Mouse (Mus musculus) forebrain, postnatal 0 days (tissue): ENCODE measurements around the gene Gpc4. TPM values are rescaled to one million over a fixed set of nuclear protein-coding genes. Genes with fewer than 3 reads are reported as not detected.

Source experiments
- ATAC-seq: fragments of 200-750 bp; cut with Nextera tagmentation; 2 replicates; pipeline ENCODE4 v1.8.0; 2017; ENCODE audit warnings: mild to moderate bottlenecking, moderate library complexity
- DNase-seq: peaks from one replicate; pipeline ENCODE4 v3.0.0-alpha.2; 2015
- H3K27ac ChIP-seq: fragments of 300-500 bp; sonication (generic); 2 replicates; pipeline ENCODE4 v1.5.1; 2014; ENCODE audit warnings: low read depth, mild to moderate bottlenecking, antibody characterized with exemption, low read length, moderate library complexity, mixed read lengths
- H3K27me3 ChIP-seq: fragments of 300-500 bp; sonication (generic); 2 replicates; pipeline ENCODE4 v1.6.1; 2014; ENCODE audit warnings: mild to moderate bottlenecking, low read length, mixed read lengths; ENCODE audit not compliant: insufficient read depth
- H3K36me3 ChIP-seq: fragments of 300-500 bp; sonication (generic); 2 replicates; pipeline ENCODE4 v1.6.1; 2014; ENCODE audit warnings: mild to moderate bottlenecking, moderate library complexity; ENCODE audit not compliant: insufficient read depth
- H3K4me1 ChIP-seq: fragments of 300-500 bp; sonication (generic); 2 replicates; pipeline ENCODE4 v1.6.1; 2014; ENCODE audit warnings: antibody characterized with exemption; ENCODE audit not compliant: insufficient read depth
- H3K4me2 ChIP-seq: fragments of 300-500 bp; sonication (generic); 2 replicates; pipeline ENCODE4 v1.6.1; 2014; ENCODE audit warnings: low read depth, mild to moderate bottlenecking, moderate library complexity
- H3K4me3 ChIP-seq: fragments of 300-500 bp; sonication (generic); 2 replicates; pipeline ENCODE4 v1.5.1; 2014; ENCODE audit warnings: low read depth, low read length, mixed read lengths
- H3K9ac ChIP-seq: fragments of 300-500 bp; sonication (generic); 2 replicates; pipeline ENCODE4 v1.6.1; 2014; ENCODE audit warnings: mild to moderate bottlenecking
- H3K9me3 ChIP-seq: fragments of 300-500 bp; sonication (generic); 2 replicates; pipeline ENCODE4 v1.6.1; 2016; ENCODE audit warnings: low read length
- CTCF ChIP-seq: sonication (generic); IDR thresholded peaks from 2 replicates; pipeline ENCODE4 v1.5.1; 2016; ENCODE audit warnings: antibody characterized with exemption, control low read depth, low read depth
- WGBS: fragments of 180-500 bp; shearing (Covaris S2); extraction: QIAGEN DNeasy Blood & Tissue Kit; methylation state at CpG from one replicate; pipeline ENCODE4 v1.1.7; 2014; 5-methylcytosine and 5-hydroxymethylcytosine counted together
- polyA plus RNA-seq: library from polyadenylated mRNA; unstranded; fragments of >200 nt; fragmentation: Nextera tagmentation; extraction: Ambion mirVana; gene quantifications from 2 replicates; pipeline ENCODE4 v1.2.1, GENCODE M21; 2015
- total RNA-seq: library from RNA; depleted of rRNA; stranded (reverse); fragments of >200 nt; gene quantifications from 2 replicates; pipeline ENCODE4 v1.2.3, GENCODE M21; 2014

Gpc4 gene
- total and polyA plus RNA-seq, 2 experiments from 2014 or later, result 3.9 to 12.7 TPM

GRCm38 (mm10) chrX:52086885-52087573 is 78.0 kb downstream of the Gpc4 start:
- no peaks in the 10 kb centered on the region for H3K36me3 ChIP-seq
- no peaks in the 10 kb centered on the region for H3K4me1 ChIP-seq
- ATAC-seq (no peak), DNase-seq (no peak)
- 44% methylated on average over 8 of the region's 8 CpGs for WGBS
- no peak overlapping the region for H3K27ac ChIP-seq
- no peak overlapping the region for H3K4me3 ChIP-seq
- H3K9ac ChIP-seq, result no peak overlapping the region
- H3K4me2 ChIP-seq, result no peak overlapping the region
- no peaks in the 10 kb centered on the region for H3K9me3 ChIP-seq
- no peaks in the 10 kb centered on the region for H3K27me3 ChIP-seq
- no peak for TF ChIP-seq CTCF

GRCm38 (mm10) chrX:52083557-52083956 is 81.5 kb downstream of the Gpc4 start:
- H3K9ac ChIP-seq, result no peak overlapping the region
- DNase-seq, result no peak
- H3K4me1 ChIP-seq, result no peaks in the 10 kb centered on the region
- H3K9me3 ChIP-seq, result no peaks in the 10 kb centered on the region
- ATAC-seq, result no peak
- no peak overlapping the region for H3K27ac ChIP-seq
- H3K27me3 ChIP-seq, result no peaks in the 10 kb centered on the region
- no peak overlapping the region for H3K4me2 ChIP-seq
- H3K4me3 ChIP-seq, result no peak overlapping the region
- 65% methylated on average over 3 of the region's 3 CpGs for WGBS
- no peaks in the 10 kb centered on the region for H3K36me3 ChIP-seq
- no peak for TF ChIP-seq CTCF

- Histone ChIP-seq H3K36me3 (no peaks in the 10 kb centered on the region), H3K27me3 (no peaks in the 10 kb centered on the region), H3K27ac (no peak overlapping the region), H3K9me3 (no peaks in the 10 kb centered on the region), H3K4me1 (no peaks in the 10 kb centered on the region), H3K4me2 (no peak overlapping the region), H3K4me3 (no peak overlapping the region), H3K9ac (no peak overlapping the region)
- ATAC-seq, result no peak
- TF ChIP-seq CTCF, result no peak
- DNase-seq, result no peak
- WGBS, result 66% methylated on average over 2 of the region's 2 CpGs
These were observed 92.6 kb downstream of the Gpc4 start for GRCm38 (mm10) chrX:52072410-52072809.

GRCm38 (mm10) chrX:52053416-52053815 is 111.6 kb downstream of the Gpc4 start:
- WGBS, result 66% methylated on average over 13 of the region's 13 CpGs
- DNase-seq (no peak), ATAC-seq (no peak)
- no peak overlapping the region for H3K4me3 ChIP-seq
- no peak overlapping the region for H3K27ac ChIP-seq
- H3K9me3 ChIP-seq, result no peaks in the 10 kb centered on the region
- TF ChIP-seq CTCF, result no peak
- no peak overlapping the region for H3K4me2 ChIP-seq
- no peaks in the 10 kb centered on the region for H3K4me1 ChIP-seq
- no peaks in the 10 kb centered on the region for H3K27me3 ChIP-seq
- H3K9ac ChIP-seq, result no peak overlapping the region
- H3K36me3 ChIP-seq, result no peaks in the 10 kb centered on the region

- DNase-seq (no peak), ATAC-seq (no peak)
These were observed 113.0 kb downstream of the Gpc4 start for GRCm38 (mm10) chrX:52052011-52052410.

GRCm38 (mm10) chrX:52050941-52051340 is 114.1 kb downstream of the Gpc4 start:
- Histone ChIP-seq H3K27me3 (no peaks in the 10 kb centered on the region), H3K4me1 (no peaks in the 10 kb centered on the region), H3K4me2 (no peak overlapping the region), H3K9ac (no peak overlapping the region), H3K27ac (no peak overlapping the region), H3K4me3 (no peak overlapping the region), H3K36me3 (no peaks in the 10 kb centered on the region), H3K9me3 (no peaks in the 10 kb centered on the region)
- DNase-seq, result no peak
- WGBS, result 53% methylated on average over 4 of the region's 4 CpGs
- TF ChIP-seq CTCF, result no peak
- no peak for ATAC-seq

More at GRCm38 (mm10) chrX:52052011-52052410, 113.0 kb downstream of the Gpc4 start:
- no peaks in the 10 kb centered on the region for H3K36me3 ChIP-seq
- H3K9me3 ChIP-seq, result no peaks in the 10 kb centered on the region
- no peak overlapping the region for H3K27ac ChIP-seq
- H3K4me3 ChIP-seq, result no peak overlapping the region
- H3K27me3 ChIP-seq, result no peaks in the 10 kb centered on the region
- no peak overlapping the region for H3K4me2 ChIP-seq
- 56% methylated on average over 5 of the region's 5 CpGs for WGBS
- no peaks in the 10 kb centered on the region for H3K4me1 ChIP-seq
- TF ChIP-seq CTCF, result no peak
- no peak overlapping the region for H3K9ac ChIP-seq

GRCm38 (mm10) chrX:52039875-52040274 is 125.2 kb downstream of the Gpc4 start:
- H3K27ac ChIP-seq, result no peak overlapping the region
- H3K9ac ChIP-seq, result no peak overlapping the region
- WGBS, result 72% methylated on average over 1 of the region's 1 CpGs
- H3K9me3 ChIP-seq, result no peaks in the 10 kb centered on the region
- ATAC-seq (no peak), DNase-seq (no peak)
- TF ChIP-seq CTCF, result no peak
- H3K27me3 ChIP-seq, result no peaks in the 10 kb centered on the region
- no peak overlapping the region for H3K4me3 ChIP-seq
- H3K4me1 ChIP-seq, result no peaks in the 10 kb centered on the region
- H3K36me3 ChIP-seq, result no peaks in the 10 kb centered on the region
- no peak overlapping the region for H3K4me2 ChIP-seq
